Mouse (Mus musculus): ENCODE data around the gene Prickle4.

GRCm38 (mm10) chr17:47710036-47710435 lies 15.5 kb upstream of the Prickle4 start:
- TF ChIP-seq CTCF (IDR thresholded peaks at IDR 0.05; ENCODE audit: extremely low read depth, insufficient read length, insufficient replicate concordance, low read depth, low read length) (no peak), POLR2A (IDR thresholded peaks at IDR 0.05; ENCODE audit: low read depth, low read length) (no peak)
